Mouse (Mus musculus) ES-E14 (cell line): Measurements from ENCODE around the gene Hist1h3g.

Experiments
- CHD2 ChIP-seq: IDR thresholded peaks from 2 replicates; pipeline ENCODE4 v1.6.1; 2014; ENCODE audit warnings: mild to moderate bottlenecking, low read depth, low read length, inconsistent platforms
- HCFC1 ChIP-seq: IDR thresholded peaks from 2 replicates; pipeline ENCODE4 v1.6.1; 2012; ENCODE audit warnings: low read length, inconsistent platforms, borderline replicate concordance; ENCODE audit not compliant: insufficient read depth
- ZC3H11A ChIP-seq: IDR thresholded peaks from 2 replicates; pipeline ENCODE4 v1.6.1; 2012; ENCODE audit warnings: low read depth, mild to moderate bottlenecking, inconsistent platforms, low read length, borderline replicate concordance
- ZNF384 ChIP-seq: IDR thresholded peaks from 2 replicates; pipeline ENCODE4 v1.6.1; 2012; ENCODE audit warnings: low read depth, low read length, inconsistent platforms

GRCm38 (mm10) chr13:23518885-23519284 lies 16.3 kb upstream of the Hist1h3g start:
- no peak for TF ChIP-seq ZNF384
- TF ChIP-seq HCFC1, result no peak
- no peak for TF ChIP-seq CHD2
- TF ChIP-seq ZC3H11A, result no peak
